Mouse (Mus musculus): Measurements from ENCODE around the gene Tenm4.

DNA sequence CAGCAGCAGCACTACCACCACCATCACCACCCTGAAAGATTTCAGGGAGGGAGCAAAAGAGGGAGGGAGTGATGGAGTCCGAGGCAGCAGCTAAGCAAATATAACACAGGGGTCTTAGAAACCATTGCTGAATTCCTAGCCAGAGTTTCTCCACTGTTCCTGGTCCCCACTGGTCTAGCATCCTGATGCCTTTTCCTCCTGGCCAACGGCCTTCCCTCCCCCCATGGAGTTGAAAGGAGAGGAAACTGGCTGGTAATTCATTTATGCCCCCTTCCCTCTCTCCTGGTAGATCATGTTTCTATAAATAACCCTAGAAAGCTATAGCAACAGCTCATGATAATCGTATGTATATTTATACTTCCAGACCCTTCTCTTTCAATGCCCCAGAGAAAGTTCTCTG is 481.8 kb downstream of the Tenm4 start:
- TF ChIP-seq ZKSCAN1 (IDR thresholded peaks at IDR 0.05; ENCODE audit: low read depth, low read length) (no peak), CTCF (IDR thresholded peaks at IDR 0.05 in 2 of 3, conservative IDR thresholded peaks at IDR 0.05 in 1 of 3; ENCODE audit: control insufficient read depth in 1 of 3, insufficient read depth in 1 of 3, low read depth in 2 of 3, low read length in 3 of 3, poor library complexity in 1 of 3, severe bottlenecking in 1 of 3) (no peak), POLR2A (IDR thresholded peaks at IDR 0.05; ENCODE audit: control insufficient read depth in 1 of 2, insufficient read depth in 1 of 2, low read depth in 1 of 2, low read length in 2 of 2, poor library complexity in 1 of 2) (no peak)
